Mouse (Mus musculus): Measurements from ENCODE around the gene Ehd4.

Gene Ehd4

DNA sequence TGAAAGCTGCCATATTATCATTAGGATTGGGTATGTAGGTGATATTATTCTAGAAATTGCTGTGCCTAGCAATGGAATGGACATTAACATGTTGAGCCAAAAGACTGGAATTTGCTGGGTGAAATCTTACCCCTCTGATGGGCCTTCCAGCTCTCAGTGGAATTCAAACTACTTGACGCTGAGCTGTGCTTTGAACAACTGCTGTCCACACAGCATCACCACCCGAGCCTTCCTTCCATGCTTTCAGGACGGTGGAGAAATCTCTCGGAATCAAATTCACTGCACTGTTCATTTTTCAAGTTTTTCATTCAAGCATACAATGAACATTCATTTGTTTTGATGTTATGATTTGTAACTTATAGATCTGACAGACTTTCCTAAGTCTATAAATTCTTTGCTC lies 10.0 kb downstream of the Ehd4 start:
- DNase-seq (ENCODE audit: low spot score in 2 of 2), result no peak

DNA sequence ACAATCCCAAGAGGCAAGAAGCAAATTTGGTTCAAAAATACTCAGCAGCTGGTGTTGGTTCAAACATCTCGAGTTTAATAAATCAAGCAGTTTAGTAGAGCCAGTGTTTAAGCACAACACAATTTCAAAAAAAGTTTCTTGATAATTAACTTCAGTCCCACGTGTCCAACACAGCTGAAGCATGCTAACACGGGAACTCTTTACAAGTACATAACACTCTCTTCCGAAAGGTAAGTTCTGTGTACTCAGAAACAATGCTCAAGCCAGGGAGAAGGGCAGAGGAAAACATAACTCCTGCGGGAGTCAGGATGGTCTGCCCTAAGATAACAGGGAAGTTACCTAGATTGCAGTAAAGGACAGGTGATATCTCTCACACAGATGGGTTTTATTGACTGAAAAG lies 12.1 kb downstream of the Ehd4 start:
- DNase-seq (ENCODE audit: low spot score in 2 of 2), result no peak

DNA sequence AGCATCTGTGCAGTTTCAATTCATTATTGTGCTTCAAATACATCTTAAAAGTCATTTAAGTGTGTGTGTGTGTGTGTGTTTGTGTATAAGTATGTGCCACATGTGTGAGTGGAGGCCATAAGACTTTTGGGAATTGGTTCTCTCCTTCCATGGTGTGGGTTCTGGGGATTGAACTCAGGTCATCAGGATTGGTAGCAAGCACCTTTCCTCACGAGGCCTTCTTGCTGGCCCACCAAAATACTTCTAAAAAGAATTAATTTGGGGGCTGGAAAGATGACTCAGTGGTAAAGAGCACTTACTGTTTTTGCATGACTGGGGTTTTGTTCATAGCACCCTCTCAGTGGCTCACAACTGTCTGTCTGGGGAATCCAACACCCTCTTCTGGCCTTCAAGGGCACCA lies 12.7 kb downstream of the Ehd4 start:
- DNase-seq (ENCODE audit: low spot score in 2 of 2), result no peak

DNA sequence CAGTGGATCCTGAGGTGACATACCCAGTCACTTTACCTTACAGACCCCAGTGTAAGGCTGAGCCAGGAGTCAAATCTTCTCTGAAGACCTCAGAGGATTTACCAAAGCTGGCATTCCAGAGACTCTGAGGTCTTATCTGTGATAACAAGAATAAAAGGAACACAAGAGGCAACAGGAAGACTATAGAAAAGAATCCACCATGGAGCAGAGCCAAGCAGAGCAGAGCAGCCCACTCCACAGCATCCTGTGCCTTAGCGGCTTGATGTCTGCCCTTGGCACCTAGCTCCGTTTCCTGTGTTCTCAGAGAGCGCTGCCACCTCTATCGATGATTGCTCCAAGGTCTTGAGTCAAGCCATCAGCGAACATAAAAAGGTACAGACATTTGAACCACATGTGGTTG lies 14.1 kb downstream of the Ehd4 start:
- no peak for DNase-seq (ENCODE audit: low spot score in 2 of 2)

GRCm38 (mm10) chr2:120139091-120139490 lies 15.3 kb downstream of the Ehd4 start:
- no peak for DNase-seq (ENCODE audit: low spot score in 2 of 2)

- no peak for DNase-seq (ENCODE audit: low spot score in 2 of 2)
Observed at GRCm38 (mm10) chr2:120137281-120137680, 17.1 kb downstream of the Ehd4 start.

GRCm38 (mm10) chr2:120134453-120135075 lies 19.8 kb downstream of the Ehd4 start:
- DNase-seq (ENCODE audit: low spot score in 2 of 2), result no peak

DNA sequence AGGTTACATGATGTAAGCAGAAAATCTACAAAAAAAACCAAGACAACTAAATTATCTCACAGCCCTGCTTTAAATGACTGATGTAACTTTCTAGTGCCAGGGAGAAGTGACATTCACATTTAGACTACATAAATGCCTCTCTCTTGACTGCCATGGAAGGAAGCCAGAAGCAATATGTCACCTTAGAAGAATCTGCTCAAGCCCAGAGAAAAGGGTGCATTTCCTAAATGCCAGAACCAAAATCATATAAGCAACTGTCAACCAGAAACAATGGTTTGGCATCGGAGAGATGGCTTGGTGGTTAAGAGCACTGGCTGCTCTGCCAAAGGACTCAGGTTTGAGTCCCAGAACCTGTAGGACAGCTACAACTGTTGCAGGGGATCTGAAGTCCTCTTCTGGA lies 22.5 kb downstream of the Ehd4 start:
- DNase-seq (ENCODE audit: low spot score in 2 of 2), result no peak

GRCm38 (mm10) chr2:120129252-120129908 lies 25.0 kb downstream of the Ehd4 start:
- no peak for DNase-seq (ENCODE audit: low spot score in 2 of 2)

DNA sequence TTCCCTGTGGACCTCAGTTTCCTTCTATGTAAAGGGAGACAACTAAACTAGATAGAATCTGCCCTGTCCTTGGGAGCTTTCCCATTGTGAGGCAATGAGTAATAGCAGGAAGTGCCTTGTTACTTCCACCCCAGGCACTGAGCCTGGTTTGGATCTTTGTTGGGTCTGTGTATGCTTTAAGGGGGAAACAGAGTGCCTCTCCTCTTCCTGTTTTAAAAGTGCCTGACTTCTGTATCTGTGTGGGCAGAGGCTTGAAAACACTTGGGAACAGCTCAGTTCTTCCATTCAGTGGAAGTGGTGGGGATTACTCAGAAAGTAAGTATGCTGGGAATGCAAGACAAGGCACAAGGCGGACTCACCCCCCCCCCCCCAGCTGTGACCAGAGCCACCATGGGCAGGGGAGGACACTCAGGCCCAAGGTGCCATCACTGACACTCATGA lies 25.8 kb downstream of the Ehd4 start:
- no peak for DNase-seq (ENCODE audit: low spot score in 2 of 2)

DNA sequence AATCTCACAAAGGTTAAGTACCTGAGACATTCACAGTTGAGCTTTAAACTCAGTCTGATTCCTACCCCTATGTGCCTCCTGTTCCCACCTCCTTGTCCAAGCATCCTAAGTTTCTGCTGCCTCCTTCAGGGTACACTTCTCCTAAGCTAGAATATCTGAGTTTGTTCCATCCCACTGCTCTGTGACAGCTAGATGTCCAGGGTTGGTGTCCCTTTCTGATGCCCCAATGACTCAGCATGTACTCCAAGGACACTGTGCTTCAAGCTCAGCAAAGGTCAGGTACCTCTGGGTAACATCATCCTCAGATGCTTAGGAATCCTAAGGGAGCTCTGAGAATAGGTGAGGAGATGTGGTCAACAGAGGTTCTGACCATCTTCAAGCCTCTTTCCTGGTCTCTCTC lies 26.4 kb downstream of the Ehd4 start:
- DNase-seq (ENCODE audit: low spot score in 2 of 2), result no peak

GRCm38 (mm10) chr2:120126901-120127300 lies 27.5 kb downstream of the Ehd4 start:
- DNase-seq (ENCODE audit: low spot score in 2 of 2), result no peak

DNA sequence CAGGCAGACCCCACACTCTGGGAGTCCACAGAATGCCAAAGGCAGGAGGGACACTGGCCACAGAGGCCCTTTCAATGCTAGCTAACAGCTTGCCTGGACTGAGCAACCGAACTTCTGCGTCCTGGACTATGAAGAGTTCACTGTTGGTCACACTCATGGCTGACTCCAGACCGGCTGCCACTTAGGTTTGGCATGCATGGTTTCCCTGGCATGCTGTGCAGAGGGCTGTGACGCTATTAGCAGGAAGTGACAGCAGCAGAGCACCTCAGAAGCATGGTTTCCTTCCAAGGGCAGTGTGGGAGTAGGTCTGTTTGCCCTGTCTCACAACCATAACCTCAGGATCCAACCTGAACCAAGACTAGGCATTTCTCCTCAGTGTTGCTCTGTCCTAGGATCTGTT lies 28.0 kb downstream of the Ehd4 start:
- DNase-seq (ENCODE audit: low spot score in 2 of 2), result no peak

DNA sequence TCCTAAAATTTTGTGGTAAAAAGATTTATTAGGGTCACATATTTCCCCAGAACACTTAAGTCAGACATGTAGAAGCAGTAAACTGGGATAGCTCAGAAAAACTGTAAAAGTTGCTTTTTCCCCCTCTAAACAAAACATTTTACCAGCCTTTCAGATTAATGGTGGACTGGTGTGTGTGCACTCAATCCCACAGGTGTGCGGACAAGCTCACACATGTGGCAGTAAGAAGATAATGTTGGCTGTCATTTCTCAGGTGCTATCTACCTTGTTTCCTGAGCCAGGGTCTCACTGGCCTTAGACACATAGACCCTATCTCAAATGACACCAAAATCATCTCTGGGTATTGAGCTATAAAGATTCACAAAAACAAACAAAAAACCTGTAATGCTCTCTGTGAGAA lies 28.9 kb downstream of the Ehd4 start:
- DNase-seq (ENCODE audit: low spot score in 2 of 2), result no peak

- DNase-seq (ENCODE audit: low spot score in 2 of 2), result no peak
Observed at GRCm38 (mm10) chr2:120124946-120125345, 29.5 kb downstream of the Ehd4 start.

DNA sequence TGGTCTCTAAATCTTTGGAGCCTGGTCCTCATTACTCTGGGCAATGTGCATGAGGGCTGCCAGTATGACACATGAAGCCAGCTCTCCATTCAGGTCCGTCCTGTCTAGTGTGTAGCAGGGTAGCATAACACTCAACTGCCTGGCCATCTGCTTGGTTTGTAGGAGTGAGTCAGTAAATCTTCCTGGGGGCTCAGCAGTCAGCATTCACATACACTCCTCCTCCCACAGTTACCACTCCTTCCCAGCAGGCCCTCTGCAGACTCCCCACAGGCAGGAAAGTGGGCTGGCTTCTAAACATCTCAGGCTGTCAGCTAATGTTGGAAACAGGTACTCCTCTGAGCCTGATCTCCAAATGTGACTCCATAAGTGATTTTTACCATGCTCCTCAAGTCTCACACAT lies 30.3 kb downstream of the Ehd4 start:
- no peak for DNase-seq (ENCODE audit: low spot score in 2 of 2)

- DNase-seq (ENCODE audit: low spot score in 2 of 2), result no peak
Observed at GRCm38 (mm10) chr2:120122983-120123382, 31.4 kb downstream of the Ehd4 start.

DNA sequence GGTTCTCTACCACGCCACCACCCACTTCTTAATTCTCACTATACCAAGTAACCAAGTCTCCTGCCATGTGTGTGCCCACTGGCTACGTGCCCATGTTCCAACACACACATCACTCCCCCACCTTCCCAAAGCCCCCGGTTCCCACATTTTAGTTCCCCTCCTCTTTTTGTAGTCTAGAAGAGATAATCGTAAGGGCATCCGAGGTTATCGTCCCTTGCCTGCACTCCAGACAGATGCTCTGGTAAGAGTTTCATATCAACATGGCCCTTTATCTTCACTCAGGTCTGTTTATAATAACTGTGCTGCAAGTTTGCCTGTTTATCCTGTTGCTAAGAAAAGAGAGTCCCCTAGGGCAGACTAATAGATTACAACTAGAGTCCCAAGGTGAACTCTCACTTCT lies 37.1 kb downstream of the Ehd4 start:
- DNase-seq (ENCODE audit: low spot score in 2 of 2), result no peak

- no peak for DNase-seq (ENCODE audit: low spot score in 2 of 2)
Observed at GRCm38 (mm10) chr2:120116362-120116761, 38.0 kb downstream of the Ehd4 start.

GRCm38 (mm10) chr2:120114977-120115376 lies 39.4 kb downstream of the Ehd4 start:
- DNase-seq (ENCODE audit: low spot score in 2 of 2), result no peak

- no peak for DNase-seq (ENCODE audit: low spot score in 2 of 2)
Observed at GRCm38 (mm10) chr2:120113963-120114362, 40.4 kb downstream of the Ehd4 start.

DNA sequence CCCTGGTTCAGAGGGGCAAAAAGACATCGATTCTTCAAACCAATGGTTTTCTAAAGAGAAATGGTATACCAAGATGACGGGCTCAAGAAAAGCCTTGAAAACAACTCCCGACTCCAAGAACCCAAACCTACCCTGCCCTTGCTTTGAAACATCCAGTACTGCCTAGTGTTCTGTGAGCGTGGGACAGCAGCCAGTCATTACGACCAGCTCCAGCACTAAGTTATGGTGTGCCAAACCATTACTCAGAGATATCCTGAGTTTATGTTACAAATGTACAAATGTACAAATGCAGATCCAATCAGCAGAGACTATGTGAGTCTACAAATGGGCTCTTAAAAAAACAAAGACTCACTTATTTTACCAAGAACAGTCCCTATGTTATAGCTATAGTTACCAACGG lies 40.9 kb downstream of the Ehd4 start:
- no peak for DNase-seq (ENCODE audit: low spot score in 2 of 2)

DNA sequence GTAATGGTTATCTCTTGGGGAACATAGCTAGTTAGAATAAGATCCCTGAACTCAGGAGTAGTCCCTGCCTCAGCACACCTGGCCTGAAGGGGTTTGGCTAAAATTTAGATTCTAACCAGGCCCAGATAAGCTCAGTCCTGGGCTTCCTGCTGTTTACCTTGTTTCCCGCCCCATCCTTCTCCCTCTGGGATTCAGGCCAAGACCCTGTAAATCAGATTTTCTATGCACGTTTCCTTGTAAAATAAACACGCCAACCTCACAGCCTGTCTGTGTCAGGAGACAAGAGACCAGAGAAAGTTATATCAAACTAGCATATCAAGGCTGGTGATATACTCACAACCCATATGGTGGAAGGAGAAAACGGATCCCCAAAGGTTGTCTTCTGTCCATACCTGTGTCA lies 42.8 kb downstream of the Ehd4 start:
- DNase-seq (ENCODE audit: low spot score in 2 of 2), result no peak

- DNase-seq (ENCODE audit: low spot score in 2 of 2), result no peak
Observed at GRCm38 (mm10) chr2:120111172-120111571, 43.2 kb downstream of the Ehd4 start.

Data from frontal cortex, postnatal 25 days (tissue).